Mouse (Mus musculus): Measurements from ENCODE around the gene Brk1.
A peak's percentile ranks its signal among the peaks of the same experiment; 100 is the strongest.

The Brk1 gene

DNA sequence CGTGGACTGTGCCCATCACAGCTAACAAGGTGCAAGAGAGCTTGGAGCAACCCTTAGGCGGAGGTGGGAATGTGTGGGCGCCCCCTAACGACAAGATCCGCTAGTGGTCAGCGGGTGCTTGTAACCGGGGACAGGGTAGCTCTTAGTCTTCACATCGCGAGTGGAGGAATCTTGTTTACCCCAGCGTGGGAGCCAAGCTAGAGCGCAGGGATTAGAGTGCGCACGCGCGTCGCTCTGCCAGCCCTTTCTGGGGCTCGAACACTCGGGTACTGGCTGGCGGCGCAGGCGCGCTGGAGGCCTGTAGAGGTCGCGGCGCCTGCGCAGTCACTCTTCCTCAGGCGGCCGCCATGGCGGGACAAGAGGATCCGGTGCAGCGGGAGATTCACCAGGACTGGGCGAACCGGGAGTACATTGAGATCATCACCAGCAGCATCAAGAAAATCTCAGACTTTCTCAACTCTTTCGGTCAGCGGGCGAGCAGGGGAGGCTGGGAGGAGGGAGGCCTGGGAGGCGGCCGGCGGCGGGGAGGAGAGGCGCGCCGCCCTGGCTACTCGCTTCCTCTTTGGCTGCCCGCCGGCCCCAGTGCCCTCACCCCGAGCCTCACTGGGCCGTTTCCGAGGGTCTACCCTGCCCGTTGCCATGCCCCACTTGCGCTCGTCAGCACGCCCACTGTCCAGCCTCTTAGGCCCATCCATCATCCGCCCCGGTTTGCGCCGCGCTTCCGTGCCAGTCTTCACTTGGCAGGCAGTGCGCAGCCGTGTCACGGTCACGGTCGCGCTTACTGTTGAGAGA is at the start of gene Brk1:
Gene Brk1 (plus strand): TSS at position 341 of the 792 bp plus-strand sequence.
- DNase-seq (ENCODE audit: low read depth, low spot score) = peak; percentile 91

DNA sequence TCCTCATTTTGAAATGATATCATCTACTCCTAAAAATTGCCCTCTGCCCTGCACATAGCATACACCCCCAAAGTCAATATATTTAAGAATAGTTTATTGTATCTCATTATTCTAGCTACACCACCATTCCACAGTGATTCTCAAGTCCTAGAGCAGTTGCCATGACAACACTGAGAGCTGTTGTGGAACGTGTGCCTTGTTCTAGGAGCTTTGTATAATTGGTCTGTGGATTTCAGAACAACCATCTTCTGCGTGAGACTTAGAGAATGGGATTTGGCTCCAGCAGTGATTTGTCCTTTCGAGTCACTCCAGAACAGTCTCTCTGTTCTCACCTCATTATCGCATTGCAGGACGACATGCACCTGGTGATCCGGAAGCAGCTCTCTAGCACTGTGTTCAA is 44.8 kb upstream of the Brk1 start:
- DNase-seq (ENCODE audit: low read depth, low spot score) = no peak
- Histone ChIP-seq H3K36me3 (ENCODE audit: control insufficient read depth, insufficient read depth, low read length, poor library complexity, severe bottlenecking) (no peaks in the 10 kb centered on the region), H3K27me3 (ENCODE audit: control insufficient read depth, insufficient read depth, low read length, poor library complexity, severe bottlenecking) (no peaks in the 10 kb centered on the region)

More for the DNA sequence above, at the start of gene Brk1:
- H3K36me3 ChIP-seq (ENCODE audit: control insufficient read depth, insufficient read depth, low read length, poor library complexity, severe bottlenecking) = no peaks in the 10 kb centered on the region; the same call in 1 of the 2 replicates
- no peaks in the 10 kb centered on the region for H3K27me3 ChIP-seq (ENCODE audit: control insufficient read depth, insufficient read depth, low read length, poor library complexity, severe bottlenecking)

DNA sequence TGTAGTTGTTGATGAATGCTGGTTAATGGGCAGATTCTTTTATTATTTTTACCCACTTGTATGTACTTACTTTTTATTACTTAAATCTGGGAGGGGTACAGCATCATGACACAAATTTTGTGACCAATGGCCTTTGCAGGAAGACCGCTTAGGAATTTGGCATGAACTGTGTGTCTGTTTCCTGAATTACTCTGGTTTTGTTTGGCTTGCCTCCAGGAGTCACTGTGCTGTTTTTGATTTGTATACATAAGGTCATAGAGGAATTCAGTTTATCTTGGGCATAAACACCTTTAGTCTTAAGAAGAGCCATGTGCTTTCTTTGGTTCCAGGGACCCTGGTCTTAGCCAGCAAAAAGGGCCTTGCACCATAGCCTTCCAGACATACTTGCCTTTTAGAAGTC is 40.0 kb upstream of the Brk1 start:
- H3K27me3 ChIP-seq (ENCODE audit: control insufficient read depth, insufficient read depth, low read length, poor library complexity, severe bottlenecking) = no peaks in the 10 kb centered on the region
- H3K36me3 ChIP-seq (ENCODE audit: control insufficient read depth, insufficient read depth, low read length, poor library complexity, severe bottlenecking) = no peaks in the 10 kb centered on the region
- no peak for DNase-seq (ENCODE audit: low read depth, low spot score)

DNA sequence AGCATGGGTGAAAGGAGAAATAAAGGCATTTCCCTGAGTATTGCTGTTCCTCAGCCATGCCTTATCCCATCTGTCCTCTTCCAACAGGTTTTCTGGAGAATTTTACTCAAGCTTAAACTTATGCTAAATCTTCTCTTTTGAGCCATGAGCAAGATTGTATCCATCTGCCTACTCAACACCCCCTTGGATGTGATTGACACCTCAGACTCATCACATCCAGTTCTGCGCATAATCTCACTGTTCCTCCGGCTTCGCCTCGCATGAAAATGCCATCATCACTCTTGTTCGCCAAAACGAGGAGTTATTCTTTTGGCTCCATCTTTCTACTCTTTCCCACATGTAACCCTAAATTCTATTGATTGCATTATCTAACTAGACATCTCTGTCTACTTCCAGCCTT is 28.5 kb upstream of the Brk1 start:
- no peaks in the 10 kb centered on the region for H3K36me3 ChIP-seq (ENCODE audit: control insufficient read depth, insufficient read depth, low read length, poor library complexity, severe bottlenecking)
- DNase-seq (ENCODE audit: low read depth, low spot score) = no peak
- no peaks in the 10 kb centered on the region for H3K27me3 ChIP-seq (ENCODE audit: control insufficient read depth, insufficient read depth, low read length, poor library complexity, severe bottlenecking)

DNA sequence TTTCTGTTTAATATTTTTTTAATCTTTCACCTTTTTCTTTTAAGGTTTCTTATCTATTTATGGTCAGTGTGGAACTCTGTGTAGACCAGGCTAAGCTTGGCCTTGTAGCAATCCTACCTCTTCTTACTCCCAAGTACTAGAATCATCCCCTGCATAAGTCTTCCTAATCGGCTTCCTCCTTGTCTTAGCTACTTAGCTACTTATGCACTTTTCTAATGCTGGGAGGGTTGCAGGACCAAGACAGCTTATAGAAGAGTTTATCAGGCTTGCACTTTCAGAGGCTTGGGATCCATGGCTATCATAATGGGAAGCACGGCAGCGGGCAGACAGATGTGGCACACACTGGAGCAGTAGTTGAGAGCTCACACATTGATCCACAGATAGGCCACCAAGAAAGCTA is 25.3 kb upstream of the Brk1 start:
- H3K27me3 ChIP-seq (ENCODE audit: control insufficient read depth, insufficient read depth, low read length, poor library complexity, severe bottlenecking) = no peaks in the 10 kb centered on the region
- no peak for DNase-seq (ENCODE audit: low read depth, low spot score)
- no peaks in the 10 kb centered on the region for H3K36me3 ChIP-seq (ENCODE audit: control insufficient read depth, insufficient read depth, low read length, poor library complexity, severe bottlenecking)

DNA sequence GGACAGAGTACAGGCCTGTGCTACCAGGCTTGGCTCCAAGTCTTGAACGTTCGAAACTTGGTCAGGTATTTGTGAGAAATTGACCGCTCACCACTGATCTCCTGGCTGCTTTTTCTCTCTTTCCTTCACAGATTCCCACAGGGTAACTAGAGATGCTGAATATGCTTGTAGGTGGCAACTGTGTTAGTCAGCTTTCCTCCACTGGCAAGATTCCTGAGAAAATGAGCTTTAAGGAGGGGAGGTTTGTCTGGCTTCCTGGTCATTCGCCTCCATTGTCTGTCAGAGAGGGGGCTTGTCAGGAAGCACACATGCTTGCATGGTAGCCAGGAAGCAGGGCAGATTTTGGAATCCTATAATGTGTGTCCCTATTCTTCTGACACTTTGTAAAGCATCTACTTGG is 21.5 kb upstream of the Brk1 start:
- no peak for DNase-seq (ENCODE audit: low read depth, low spot score)

DNA sequence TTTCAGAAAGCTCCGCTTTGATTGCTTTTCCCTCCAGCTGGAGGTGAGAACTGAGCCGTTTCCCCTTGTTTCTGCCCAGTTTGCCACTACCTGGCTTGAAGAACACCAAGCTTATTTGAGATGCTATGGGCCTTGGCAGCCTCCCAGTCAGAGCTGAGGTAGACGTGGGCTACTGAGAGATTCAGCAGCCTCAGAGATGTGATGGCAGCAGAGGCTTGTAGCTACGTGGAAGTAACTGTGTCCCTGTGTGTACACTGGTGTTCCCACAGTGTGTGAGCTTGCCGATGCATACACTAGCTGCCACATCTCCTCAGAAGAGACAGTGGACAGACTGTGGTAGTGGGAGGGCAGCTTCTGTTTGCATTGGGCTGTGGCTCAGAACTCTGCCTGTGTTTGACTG is 19.5 kb upstream of the Brk1 start:
- H3K36me3 ChIP-seq (ENCODE audit: control insufficient read depth, insufficient read depth, low read length, poor library complexity, severe bottlenecking) = no peaks in the 10 kb centered on the region
- DNase-seq (ENCODE audit: low read depth, low spot score) = no peak
- no peaks in the 10 kb centered on the region for H3K27me3 ChIP-seq (ENCODE audit: control insufficient read depth, insufficient read depth, low read length, poor library complexity, severe bottlenecking)

More for the DNA sequence above, 21.5 kb upstream of the Brk1 start:
- Histone ChIP-seq H3K36me3 (ENCODE audit: control insufficient read depth, insufficient read depth, low read length, poor library complexity, severe bottlenecking) (no peaks in the 10 kb centered on the region), H3K27me3 (ENCODE audit: control insufficient read depth, insufficient read depth, low read length, poor library complexity, severe bottlenecking) (no peaks in the 10 kb centered on the region)

DNA sequence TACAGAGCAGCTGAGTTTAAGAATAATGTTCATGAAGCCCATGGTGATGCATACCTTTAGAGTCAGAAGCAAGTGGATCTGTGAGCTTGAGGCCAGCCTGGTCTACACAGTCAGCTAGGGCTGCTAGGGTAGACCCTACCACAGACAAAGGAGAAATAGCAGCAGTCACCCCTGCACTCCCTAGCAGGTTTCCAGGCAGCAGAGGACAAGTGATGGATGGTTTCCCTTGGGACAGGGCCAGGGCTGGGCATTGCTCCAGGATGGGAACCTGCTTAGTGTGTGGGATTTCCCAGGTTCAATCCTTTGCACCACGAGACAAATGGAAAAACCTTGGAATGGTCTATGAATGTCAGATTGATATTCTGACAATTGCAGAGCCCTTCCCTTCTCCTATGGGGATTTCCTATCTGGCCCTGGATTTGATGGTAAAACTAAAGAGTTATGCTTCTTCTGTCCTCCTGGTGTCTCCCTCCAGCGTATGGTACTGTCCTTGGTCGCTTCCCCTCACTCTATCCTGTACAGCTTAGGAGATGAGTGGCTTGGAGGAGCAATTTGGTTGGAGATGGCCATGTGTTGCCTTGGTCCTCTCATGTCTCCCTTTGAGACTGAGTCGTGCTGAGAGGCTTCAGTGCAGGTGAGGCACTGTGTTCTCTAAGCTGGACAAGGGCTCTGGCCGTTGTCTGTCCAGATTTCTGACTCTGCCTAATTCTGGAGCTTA is 17.9 kb upstream of the Brk1 start:
- no peak for DNase-seq (ENCODE audit: low read depth, low spot score)
- H3K36me3 ChIP-seq (ENCODE audit: control insufficient read depth, insufficient read depth, low read length, poor library complexity, severe bottlenecking) = no peaks in the 10 kb centered on the region
- no peaks in the 10 kb centered on the region for H3K27me3 ChIP-seq (ENCODE audit: control insufficient read depth, insufficient read depth, low read length, poor library complexity, severe bottlenecking)

DNA sequence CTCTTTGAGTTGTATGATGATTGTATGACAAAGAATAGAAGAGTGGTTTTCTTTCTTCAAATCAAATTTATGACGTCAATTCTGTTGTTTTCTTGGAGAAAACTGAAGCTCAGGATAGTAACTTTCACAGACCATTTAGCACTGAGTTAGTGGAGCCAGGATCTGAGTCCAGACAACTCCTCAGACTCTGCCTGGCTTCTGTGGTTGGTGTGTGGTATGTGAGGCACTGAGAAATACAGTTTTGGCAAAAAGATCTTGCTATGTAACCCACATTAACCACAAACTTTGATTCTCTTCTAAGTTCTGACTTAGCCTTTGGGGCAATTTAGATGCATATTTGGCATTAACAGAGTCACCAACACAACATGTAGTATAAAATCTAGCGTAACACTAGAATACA is 11.9 kb upstream of the Brk1 start:
- H3K27me3 ChIP-seq (ENCODE audit: control insufficient read depth, insufficient read depth, low read length, poor library complexity, severe bottlenecking) = no peaks in the 10 kb centered on the region
- no peak for DNase-seq (ENCODE audit: low read depth, low spot score)
- H3K36me3 ChIP-seq (ENCODE audit: control insufficient read depth, insufficient read depth, low read length, poor library complexity, severe bottlenecking) = no peaks in the 10 kb centered on the region

DNA sequence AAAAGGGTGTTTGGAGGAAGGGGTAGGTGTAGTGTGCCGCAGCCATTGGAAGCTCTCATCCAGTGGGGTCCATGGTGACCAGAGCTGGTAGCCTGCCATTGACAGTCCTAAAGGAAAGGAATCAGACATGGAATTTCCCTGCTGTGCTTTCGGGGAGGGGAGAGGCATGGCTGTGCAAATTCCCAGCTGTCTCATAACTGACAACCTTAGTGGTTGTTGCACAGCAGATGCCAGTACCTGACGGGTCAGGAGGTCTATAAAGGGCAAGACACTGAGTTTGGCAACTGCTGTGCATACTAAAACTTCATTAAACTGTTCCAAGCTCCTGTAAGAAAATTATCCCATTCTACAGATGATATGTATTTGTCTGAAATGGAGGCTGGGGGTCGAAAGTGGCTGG is 6.6 kb upstream of the Brk1 start:
- no peak for DNase-seq (ENCODE audit: low read depth, low spot score)
- Histone ChIP-seq H3K27me3 (ENCODE audit: control insufficient read depth, insufficient read depth, low read length, poor library complexity, severe bottlenecking) (no peaks in the 10 kb centered on the region), H3K36me3 (ENCODE audit: control insufficient read depth, insufficient read depth, low read length, poor library complexity, severe bottlenecking) (no peaks in the 10 kb centered on the region)

DNA sequence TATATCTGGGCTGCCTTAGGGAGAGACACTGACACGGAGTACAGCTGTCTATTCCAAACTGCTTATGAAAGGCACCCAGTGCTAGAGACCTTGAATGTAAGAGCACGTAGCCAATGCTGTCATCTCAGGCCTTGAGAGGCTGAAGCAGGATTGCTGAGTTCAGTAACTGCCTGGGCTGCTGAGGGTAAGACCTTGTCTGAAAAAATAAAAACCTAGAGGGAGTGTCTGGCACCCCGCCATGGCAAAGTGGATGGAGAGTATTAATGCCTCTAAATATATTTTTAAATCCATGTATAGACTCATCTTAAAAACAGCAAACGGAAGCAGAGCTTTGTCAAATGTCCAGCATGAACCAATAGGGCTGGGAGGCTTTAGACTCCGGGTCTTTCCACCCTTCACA is 4.7 kb upstream of the Brk1 start:
- no peak for DNase-seq (ENCODE audit: low read depth, low spot score)
- H3K27me3 ChIP-seq (ENCODE audit: control insufficient read depth, insufficient read depth, low read length, poor library complexity, severe bottlenecking) = no peaks in the 10 kb centered on the region
- no peaks in the 10 kb centered on the region for H3K36me3 ChIP-seq (ENCODE audit: control insufficient read depth, insufficient read depth, low read length, poor library complexity, severe bottlenecking)

DNA sequence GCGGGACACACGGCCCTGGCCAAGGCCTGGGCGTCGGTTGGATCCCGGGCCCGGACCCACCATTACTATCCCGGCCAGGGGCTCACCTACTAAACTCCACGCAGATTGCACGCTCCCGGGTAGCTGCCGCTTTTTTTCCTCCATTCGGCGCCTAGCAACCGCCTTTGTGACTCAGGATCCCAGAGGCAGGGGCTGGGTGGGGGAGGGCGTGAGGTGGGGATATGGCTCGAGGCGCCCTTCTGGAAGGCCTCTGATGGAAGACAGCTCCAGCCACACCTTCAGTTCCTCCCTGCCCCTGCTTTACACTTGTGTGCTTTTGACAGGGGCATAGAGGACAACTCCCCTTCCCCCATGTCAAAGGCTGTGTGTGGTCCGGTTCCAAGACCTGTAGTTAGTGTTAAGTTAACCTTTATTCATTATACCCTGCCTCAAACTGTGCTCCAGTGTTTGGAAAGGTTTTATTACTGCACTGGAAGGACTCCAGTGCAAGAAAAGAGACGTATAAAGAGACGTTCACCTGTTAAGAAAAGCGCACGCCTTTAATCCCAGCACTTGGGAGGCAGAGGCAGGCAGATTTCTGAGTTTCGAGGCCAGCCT is 3.9 kb upstream of the Brk1 start, which contains the start of gene Fancd2os:
Gene Fancd2os (minus strand): TSS at position 173 of the 597 bp plus-strand sequence.
- Histone ChIP-seq H3K36me3 (ENCODE audit: control insufficient read depth, insufficient read depth, low read length, poor library complexity, severe bottlenecking) (no peaks in the 10 kb centered on the region), H3K27me3 (ENCODE audit: control insufficient read depth, insufficient read depth, low read length, poor library complexity, severe bottlenecking) (no peaks in the 10 kb centered on the region)
- no peak for DNase-seq (ENCODE audit: low read depth, low spot score)

DNA sequence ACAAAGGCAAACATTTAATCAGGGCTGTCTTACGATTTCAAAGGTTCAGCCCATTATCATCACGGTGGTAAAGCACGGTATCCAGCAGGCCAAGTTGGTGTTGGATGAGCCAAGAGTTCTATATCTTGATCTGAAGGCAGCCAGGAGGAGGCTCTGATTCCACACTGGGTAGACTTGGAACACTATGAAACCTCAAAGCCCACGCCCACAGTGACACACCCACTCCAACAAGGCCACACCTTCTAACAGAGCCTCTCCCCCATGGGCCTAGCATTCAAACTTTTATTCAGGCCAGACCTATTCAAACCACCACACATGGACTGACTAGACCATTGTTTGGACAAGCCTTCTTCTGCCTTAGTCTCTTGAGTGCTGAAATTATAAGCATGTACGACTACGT is 1.8 kb upstream of the Brk1 start:
- Histone ChIP-seq H3K27me3 (ENCODE audit: control insufficient read depth, insufficient read depth, low read length, poor library complexity, severe bottlenecking) (no peaks in the 10 kb centered on the region), H3K36me3 (ENCODE audit: control insufficient read depth, insufficient read depth, low read length, poor library complexity, severe bottlenecking) (no peaks in the 10 kb centered on the region)
- no peak for DNase-seq (ENCODE audit: low read depth, low spot score)

DNA sequence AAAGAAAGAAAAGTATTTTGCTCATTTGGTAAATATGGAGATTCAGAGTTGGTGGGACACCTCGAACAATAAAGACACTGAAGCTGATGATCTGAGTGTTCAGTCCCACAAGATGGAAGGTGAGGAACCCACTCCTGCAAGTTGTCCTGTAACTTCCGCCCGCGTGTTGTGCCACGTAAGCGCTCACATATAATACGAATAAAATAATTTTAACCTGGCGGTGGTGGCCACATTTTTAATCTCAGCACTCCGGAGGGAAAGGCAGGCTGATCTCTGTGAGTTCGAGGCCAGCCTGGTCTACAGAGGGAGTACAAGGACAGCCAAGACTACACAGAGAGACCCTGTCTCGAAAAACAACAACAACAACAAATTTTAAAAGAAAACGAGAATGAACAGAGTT is 579 bp upstream of the Brk1 start:
- H3K27me3 ChIP-seq (ENCODE audit: control insufficient read depth, insufficient read depth, low read length, poor library complexity, severe bottlenecking) = no peaks in the 10 kb centered on the region
- DNase-seq (ENCODE audit: low read depth, low spot score) = no peak
- no peaks in the 10 kb centered on the region; the same call in 1 of the 2 replicates for H3K36me3 ChIP-seq (ENCODE audit: control insufficient read depth, insufficient read depth, low read length, poor library complexity, severe bottlenecking)

DNA sequence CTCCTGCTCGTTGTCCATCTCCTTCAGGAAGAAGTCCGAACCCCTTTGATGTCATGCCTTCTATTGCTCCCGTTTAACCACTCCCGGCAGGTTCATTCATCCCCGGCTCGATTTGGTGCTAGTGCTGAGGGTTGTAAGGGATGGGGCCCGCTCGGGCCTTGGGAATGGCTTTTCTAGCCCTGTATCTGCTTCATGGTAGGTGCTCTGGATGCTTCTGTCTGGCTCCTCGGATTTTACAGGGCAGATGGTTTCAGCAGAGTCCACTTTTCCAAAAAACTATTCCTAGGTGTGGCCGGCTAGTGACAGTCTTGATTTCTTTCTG is 613 bp downstream of the Brk1 start:
- Histone ChIP-seq H3K36me3 (ENCODE audit: control insufficient read depth, insufficient read depth, low read length, poor library complexity, severe bottlenecking) (no peaks in the 10 kb centered on the region; the same call in 1 of the 2 replicates), H3K27me3 (ENCODE audit: control insufficient read depth, insufficient read depth, low read length, poor library complexity, severe bottlenecking) (no peaks in the 10 kb centered on the region)
- no peak for DNase-seq (ENCODE audit: low read depth, low spot score)

All from splenic B cell, adult 2 months (primary cell).